Mouse (Mus musculus): ENCODE results near the gene Ppm1k. TPM values are rescaled to one million over a fixed set of nuclear protein-coding genes. Genes with fewer than 3 reads are reported as not detected.

The Ppm1k gene
- total and polyA plus RNA-seq, 3 experiments, result 1.3 to 1.5 TPM; not detected in 1

- Histone ChIP-seq H3K27me3 (ENCODE audit: control insufficient read depth in 1 of 2, insufficient read depth in 2 of 2, low read length in 2 of 2) (no peaks in the 10 kb centered on the region; a peak in 1 of 4 replicates), H3K27ac (ENCODE audit: control insufficient read depth, low read depth, low read length) (no peak overlapping the region), H3K9ac (ENCODE audit: control insufficient read depth, low read depth, low read length, poor library complexity, severe bottlenecking) (no peak overlapping the region), H3K4me3 (ENCODE audit: control insufficient read depth in 1 of 2, insufficient read depth in 1 of 2, low read depth in 2 of 2, low read length in 2 of 2) (no peak overlapping the region), H3K4me1 (ENCODE audit: control insufficient read depth in 1 of 2, insufficient read depth in 2 of 2, low read length in 2 of 2) (no peaks in the 10 kb centered on the region), H3K36me3 (ENCODE audit: control insufficient read depth in 1 of 2, insufficient read depth in 2 of 2, low read length in 2 of 2) (no peaks in the 10 kb centered on the region), H3K9me3 (replicated peaks; ENCODE audit: insufficient read depth, low read length) (no peaks in the 10 kb centered on the region), H3K79me2 (ENCODE audit: control insufficient read depth, insufficient read depth, low read length, poor library complexity) (no peaks in the 10 kb centered on the region)
- DNase-seq (ENCODE audit: low read depth, low spot score), result peak; percentile 70
- TF ChIP-seq SIN3A (IDR thresholded peaks at IDR 0.05; ENCODE audit: low read length) (no peak), ELF1 (IDR thresholded peaks at IDR 0.05; ENCODE audit: low read depth, low read length) (no peak), CTCF (IDR thresholded peaks at IDR 0.05 in 2 of 3, conservative IDR thresholded peaks at IDR 0.05 in 1 of 3; ENCODE audit: control insufficient read depth in 1 of 3, insufficient read depth in 1 of 3, low read depth in 2 of 3, low read length in 3 of 3, poor library complexity in 1 of 3, severe bottlenecking in 1 of 3) (peak in 2 of 3 experiments; percentile 54 to 86; a peak in 4 of 6 replicates), MAX (IDR thresholded peaks at IDR 0.05; ENCODE audit: low read length) (no peak), ZC3H11A (IDR thresholded peaks at IDR 0.05; ENCODE audit: low read depth, low read length) (peak; percentile 96), SMC3 (IDR thresholded peaks at IDR 0.05; ENCODE audit: low read depth, low read length) (peak; percentile 96), ZNF384 (IDR thresholded peaks at IDR 0.05; ENCODE audit: low read depth, low read length) (no peak), RAD21 (IDR thresholded peaks at IDR 0.05; ENCODE audit: low read depth, low read length) (peak; percentile 92)
Measured at GRCm38 (mm10) chr6:57570170-57570974, 35.1 kb upstream of the Ppm1k start.

DNA sequence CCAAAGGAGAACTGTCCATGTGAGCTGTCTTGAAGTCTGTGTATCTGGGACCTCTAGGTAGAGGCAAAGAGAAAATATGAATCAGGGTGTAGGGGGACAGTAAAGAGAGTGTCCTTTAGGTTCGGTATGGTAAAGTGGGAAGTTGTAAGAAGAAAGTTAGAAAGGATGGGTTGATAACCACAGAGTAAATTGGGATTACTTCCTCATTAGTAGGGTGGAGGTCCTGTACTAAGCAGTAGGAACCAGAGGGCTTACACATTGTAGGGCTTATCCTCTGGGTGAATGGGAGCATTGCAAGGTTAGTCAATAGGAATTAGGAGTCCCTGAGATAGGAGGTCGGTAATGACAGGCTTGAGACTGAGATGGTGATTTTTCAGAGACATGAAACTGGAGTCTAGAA, 32.4 kb upstream of the Ppm1k start:
- no peak overlapping the region for H3K27ac ChIP-seq (ENCODE audit: control insufficient read depth, low read depth, low read length)
- no peak overlapping the region for H3K9ac ChIP-seq (ENCODE audit: control insufficient read depth, low read depth, low read length, poor library complexity, severe bottlenecking)
- H3K27me3 ChIP-seq (ENCODE audit: control insufficient read depth in 1 of 2, insufficient read depth in 2 of 2, low read length in 2 of 2), result no peaks in the 10 kb centered on the region; a peak in 1 of 4 replicates
- H3K79me2 ChIP-seq (ENCODE audit: control insufficient read depth, insufficient read depth, low read length, poor library complexity), result no peaks in the 10 kb centered on the region
- H3K4me1 ChIP-seq (ENCODE audit: control insufficient read depth in 1 of 2, insufficient read depth in 2 of 2, low read length in 2 of 2), result no peaks in the 10 kb centered on the region
- H3K36me3 ChIP-seq (ENCODE audit: control insufficient read depth in 1 of 2, insufficient read depth in 2 of 2, low read length in 2 of 2), result no peaks in the 10 kb centered on the region
- H3K4me3 ChIP-seq (ENCODE audit: control insufficient read depth in 1 of 2, insufficient read depth in 1 of 2, low read depth in 2 of 2, low read length in 2 of 2), result no peak overlapping the region
- DNase-seq (ENCODE audit: low read depth, low spot score), result peak; percentile 9
- H3K9me3 ChIP-seq (replicated peaks; ENCODE audit: insufficient read depth, low read length), result no peaks in the 10 kb centered on the region
- no peak for TF ChIP-seq ELF1 (IDR thresholded peaks at IDR 0.05; ENCODE audit: low read depth, low read length)
- no peak for TF ChIP-seq USF1 (IDR thresholded peaks at IDR 0.05; ENCODE audit: low read depth, low read length)
- no peak for TF ChIP-seq ZKSCAN1 (IDR thresholded peaks at IDR 0.05; ENCODE audit: low read depth, low read length)

DNA sequence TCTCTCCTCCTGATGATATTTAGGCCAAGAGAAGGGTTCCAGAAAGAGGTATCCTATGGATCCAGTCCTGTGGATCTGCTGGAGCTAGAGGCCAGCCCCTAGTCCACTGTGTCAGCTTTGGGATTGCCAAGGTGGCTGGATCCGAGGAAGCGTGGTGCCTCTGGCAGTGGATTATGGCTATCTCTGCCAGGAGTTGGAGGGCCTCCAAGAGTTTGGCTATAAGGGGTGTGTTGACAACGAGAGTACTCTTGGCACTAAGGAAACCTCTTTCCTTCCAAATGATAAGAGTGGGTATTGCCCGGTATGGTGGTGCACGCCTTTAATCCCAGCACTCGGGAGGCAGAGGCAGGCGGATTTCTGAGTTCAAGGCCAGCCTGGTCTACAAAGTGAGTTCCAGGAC, 30.2 kb upstream of the Ppm1k start:
- TF ChIP-seq TBP (IDR thresholded peaks at IDR 0.05; ENCODE audit: low read depth, low read length) (no peak), MXI1 (IDR thresholded peaks at IDR 0.05; ENCODE audit: low read depth, low read length) (no peak), MAX (IDR thresholded peaks at IDR 0.05; ENCODE audit: low read length) (no peak), NRF1 (IDR thresholded peaks at IDR 0.05; ENCODE audit: insufficient read depth, low read depth, low read length, poor library complexity, severe bottlenecking) (no peak), HCFC1 (IDR thresholded peaks at IDR 0.05; ENCODE audit: low read depth, low read length) (no peak), POLR2AphosphoS5 (IDR thresholded peaks at IDR 0.05; ENCODE audit: borderline replicate concordance, low read depth, low read length) (no peak), TAL1 (IDR thresholded peaks at IDR 0.05; ENCODE audit: low read length) (no peak), MAZ (IDR thresholded peaks at IDR 0.05; ENCODE audit: low read depth, low read length) (no peak), CHD2 (IDR thresholded peaks at IDR 0.05; ENCODE audit: low read length) (no peak), GATA1 (IDR thresholded peaks at IDR 0.05; ENCODE audit: low read depth, low read length) (no peak), KAT2A (conservative IDR thresholded peaks at IDR 0.05; ENCODE audit: low read depth, low read length) (no peak), USF2 (IDR thresholded peaks at IDR 0.05; ENCODE audit: borderline replicate concordance in 1 of 2, insufficient read depth in 1 of 2, low read depth in 1 of 2, low read length in 2 of 2) (no peak)
- H3K9me3 ChIP-seq (replicated peaks; ENCODE audit: insufficient read depth, low read length), result no peaks in the 10 kb centered on the region
- no peaks in the 10 kb centered on the region for H3K4me1 ChIP-seq (ENCODE audit: control insufficient read depth in 1 of 2, insufficient read depth in 2 of 2, low read length in 2 of 2)
- no peak for DNase-seq (ENCODE audit: low read depth, low spot score)
- H3K9ac ChIP-seq (ENCODE audit: control insufficient read depth, low read depth, low read length, poor library complexity, severe bottlenecking), result no peak overlapping the region
- no peaks in the 10 kb centered on the region; a peak in 1 of 4 replicates for H3K27me3 ChIP-seq (ENCODE audit: control insufficient read depth in 1 of 2, insufficient read depth in 2 of 2, low read length in 2 of 2)
- no peaks in the 10 kb centered on the region for H3K36me3 ChIP-seq (ENCODE audit: control insufficient read depth in 1 of 2, insufficient read depth in 2 of 2, low read length in 2 of 2)
- no peak overlapping the region for H3K27ac ChIP-seq (ENCODE audit: control insufficient read depth, low read depth, low read length)
- no peak overlapping the region for H3K4me3 ChIP-seq (ENCODE audit: control insufficient read depth in 1 of 2, insufficient read depth in 1 of 2, low read depth in 2 of 2, low read length in 2 of 2)
- no peaks in the 10 kb centered on the region for H3K79me2 ChIP-seq (ENCODE audit: control insufficient read depth, insufficient read depth, low read length, poor library complexity)
